Mouse (Mus musculus): ENCODE results near the gene Gcn1l1. TPM values are rescaled to one million over a fixed set of nuclear protein-coding genes. Genes with fewer than 3 reads are reported as not detected.
A peak's percentile ranks its signal among the peaks of the same experiment; 100 is the strongest.

The Gcn1l1 gene
- polyA plus RNA-seq, 1 experiment = 67.7 TPM

DNA sequence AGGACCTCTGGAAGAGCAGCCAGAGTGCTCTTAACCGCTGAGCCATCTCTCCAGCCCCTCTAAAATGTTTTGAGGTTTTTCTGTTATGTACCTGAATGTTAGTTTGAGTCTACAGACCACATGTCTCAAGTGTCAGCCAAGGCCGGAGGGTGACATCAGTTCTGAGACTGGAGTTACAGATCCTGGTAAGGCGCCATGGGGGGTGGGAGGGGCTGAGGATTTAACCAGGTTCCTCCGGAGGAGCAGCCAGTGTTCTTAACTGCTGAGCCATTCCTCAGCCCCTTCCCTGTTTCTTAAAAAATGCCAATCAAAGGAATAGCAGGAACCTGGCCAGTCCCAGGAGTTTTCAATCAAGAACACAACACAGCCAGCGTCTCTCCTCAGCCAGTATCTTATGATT, 65.2 kb downstream of the Gcn1l1 start:
- TF ChIP-seq POLR2A (IDR thresholded peaks at IDR 0.05; ENCODE audit: control insufficient read depth, low read depth, low read length) (no peak), CTCF (IDR thresholded peaks at IDR 0.05; ENCODE audit: control insufficient read depth, insufficient read depth, insufficient replicate concordance, low read depth, low read length) (no peak)
- no peaks in the 10 kb centered on the region for H3K27me3 ChIP-seq (ENCODE audit: control insufficient read depth, insufficient read depth, low read length)
- peaks cover 6% of the 10 kb centered on the region for H3K4me1 ChIP-seq (ENCODE audit: control insufficient read depth, insufficient read depth, low read length)
- H3K4me3 ChIP-seq (ENCODE audit: control insufficient read depth, low read depth, low read length) = peak overlapping the region; percentile 6
- no peaks in the 10 kb centered on the region for H3K36me3 ChIP-seq (ENCODE audit: control insufficient read depth, insufficient read depth, low read length)
- H3K27ac ChIP-seq (ENCODE audit: control insufficient read depth, insufficient read depth, low read depth, low read length) = no peak overlapping the region

- H3K36me3 ChIP-seq (ENCODE audit: control insufficient read depth, insufficient read depth, low read length) = no peaks in the 10 kb centered on the region
- TF ChIP-seq CTCF (IDR thresholded peaks at IDR 0.05; ENCODE audit: control insufficient read depth, insufficient read depth, insufficient replicate concordance, low read depth, low read length) = no peak
- peak; percentile 63 for TF ChIP-seq POLR2A (IDR thresholded peaks at IDR 0.05; ENCODE audit: control insufficient read depth, low read depth, low read length)
- peak within 1 kb of the TSS; percentile 95 for H3K4me3 ChIP-seq (ENCODE audit: control insufficient read depth, low read depth, low read length)
- H3K4me1 ChIP-seq (ENCODE audit: control insufficient read depth, insufficient read depth, low read length) = peaks cover 6% of the 10 kb centered on the region
- no peaks in the 10 kb centered on the region for H3K27me3 ChIP-seq (ENCODE audit: control insufficient read depth, insufficient read depth, low read length)
- H3K27ac ChIP-seq (ENCODE audit: control insufficient read depth, insufficient read depth, low read depth, low read length) = peak within 1 kb of the TSS; percentile 85
These were observed 66.7 kb downstream of the Gcn1l1 start, which contains the start of gene Rab35 for GRCm38 (mm10) chr5:115631505-115632357. Rab35 (plus strand) TSS chr5:115631908.

DNA sequence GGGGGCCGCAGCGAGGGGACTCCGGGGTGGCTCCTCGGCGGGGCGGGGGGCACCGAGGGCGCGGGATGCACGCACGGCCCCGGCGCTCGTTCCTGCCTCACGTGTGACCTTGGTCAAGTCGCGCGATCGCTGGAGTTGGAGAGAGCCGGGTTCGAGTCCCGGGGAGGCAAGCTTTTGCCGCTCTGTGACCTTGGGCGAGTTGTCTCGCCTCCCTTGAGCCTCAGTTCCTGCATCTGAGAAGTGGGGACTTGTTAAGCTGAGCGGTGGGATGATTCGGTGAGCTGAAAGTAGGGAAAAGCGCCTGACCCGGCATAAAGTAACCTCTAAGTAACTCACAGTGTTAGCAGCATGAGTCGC, 67.3 kb downstream of the Gcn1l1 start:
- Histone ChIP-seq H3K4me1 (ENCODE audit: control insufficient read depth, insufficient read depth, low read length) (peaks cover 6% of the 10 kb centered on the region), H3K27ac (ENCODE audit: control insufficient read depth, insufficient read depth, low read depth, low read length) (no peak overlapping the region), H3K4me3 (ENCODE audit: control insufficient read depth, low read depth, low read length) (peak overlapping the region; percentile 89), H3K27me3 (ENCODE audit: control insufficient read depth, insufficient read depth, low read length) (no peaks in the 10 kb centered on the region), H3K36me3 (ENCODE audit: control insufficient read depth, insufficient read depth, low read length) (no peaks in the 10 kb centered on the region)
- no peak for TF ChIP-seq POLR2A (IDR thresholded peaks at IDR 0.05; ENCODE audit: control insufficient read depth, low read depth, low read length)
- TF ChIP-seq CTCF (IDR thresholded peaks at IDR 0.05; ENCODE audit: control insufficient read depth, insufficient read depth, insufficient replicate concordance, low read depth, low read length) = no peak

DNA sequence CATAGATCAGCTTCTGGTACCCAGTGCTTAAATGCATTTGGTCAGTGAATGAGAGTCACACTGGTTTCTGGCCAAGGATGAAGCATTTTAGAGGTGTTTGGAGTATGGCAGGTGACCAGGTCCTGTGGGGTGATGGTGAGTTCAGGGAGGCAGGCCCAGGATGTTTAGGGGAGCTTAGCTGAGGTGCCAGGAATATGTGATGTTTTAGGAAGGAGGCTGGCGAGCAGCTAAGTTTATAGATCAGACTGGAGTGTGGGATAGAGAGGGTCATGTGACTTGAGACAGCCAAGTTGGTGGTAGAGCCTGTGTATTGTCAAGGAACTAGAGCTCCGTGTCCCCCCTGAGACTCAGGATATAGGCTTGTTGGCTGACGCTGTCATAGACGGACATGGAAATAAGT, 68.0 kb downstream of the Gcn1l1 start:
- no peaks in the 10 kb centered on the region for H3K36me3 ChIP-seq (ENCODE audit: control insufficient read depth, insufficient read depth, low read length)
- H3K27me3 ChIP-seq (ENCODE audit: control insufficient read depth, insufficient read depth, low read length) = no peaks in the 10 kb centered on the region
- peaks cover 6% of the 10 kb centered on the region for H3K4me1 ChIP-seq (ENCODE audit: control insufficient read depth, insufficient read depth, low read length)
- TF ChIP-seq POLR2A (IDR thresholded peaks at IDR 0.05; ENCODE audit: control insufficient read depth, low read depth, low read length) = no peak
- no peak for TF ChIP-seq CTCF (IDR thresholded peaks at IDR 0.05; ENCODE audit: control insufficient read depth, insufficient read depth, insufficient replicate concordance, low read depth, low read length)
- no peak overlapping the region for H3K27ac ChIP-seq (ENCODE audit: control insufficient read depth, insufficient read depth, low read depth, low read length)
- H3K4me3 ChIP-seq (ENCODE audit: control insufficient read depth, low read depth, low read length) = no peak overlapping the region

DNA sequence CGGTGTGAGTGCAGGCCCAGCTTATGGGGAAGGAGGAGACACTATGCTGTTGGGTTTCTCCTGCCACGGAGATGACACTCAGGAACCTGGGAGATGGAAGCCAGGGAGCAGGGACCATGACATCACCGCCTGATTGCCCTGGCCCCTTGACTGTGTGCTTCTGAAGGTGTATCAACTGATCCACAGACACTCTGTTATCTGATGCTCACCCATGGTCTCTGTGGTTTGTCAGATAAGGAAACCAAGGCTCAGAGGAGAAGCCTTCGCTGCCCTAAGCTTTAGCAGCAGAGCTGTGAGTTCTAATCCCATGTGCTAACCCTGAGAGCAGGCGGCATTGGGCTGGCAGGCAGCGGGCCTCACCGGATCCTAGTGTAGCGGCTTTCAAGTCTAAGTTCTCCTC, 69.0 kb downstream of the Gcn1l1 start:
- Histone ChIP-seq H3K27me3 (ENCODE audit: control insufficient read depth, insufficient read depth, low read length) (no peaks in the 10 kb centered on the region), H3K4me3 (ENCODE audit: control insufficient read depth, low read depth, low read length) (no peak overlapping the region), H3K36me3 (ENCODE audit: control insufficient read depth, insufficient read depth, low read length) (no peaks in the 10 kb centered on the region), H3K4me1 (ENCODE audit: control insufficient read depth, insufficient read depth, low read length) (peaks cover 6% of the 10 kb centered on the region), H3K27ac (ENCODE audit: control insufficient read depth, insufficient read depth, low read depth, low read length) (no peak overlapping the region)
- TF ChIP-seq POLR2A (IDR thresholded peaks at IDR 0.05; ENCODE audit: control insufficient read depth, low read depth, low read length) (no peak), CTCF (IDR thresholded peaks at IDR 0.05; ENCODE audit: control insufficient read depth, insufficient read depth, insufficient replicate concordance, low read depth, low read length) (no peak)

- H3K4me3 ChIP-seq (ENCODE audit: control insufficient read depth, low read depth, low read length) = no peak overlapping the region
- TF ChIP-seq POLR2A (IDR thresholded peaks at IDR 0.05; ENCODE audit: control insufficient read depth, low read depth, low read length) (no peak), CTCF (IDR thresholded peaks at IDR 0.05; ENCODE audit: control insufficient read depth, insufficient read depth, insufficient replicate concordance, low read depth, low read length) (no peak)
- no peaks in the 10 kb centered on the region for H3K36me3 ChIP-seq (ENCODE audit: control insufficient read depth, insufficient read depth, low read length)
- no peaks in the 10 kb centered on the region for H3K27me3 ChIP-seq (ENCODE audit: control insufficient read depth, insufficient read depth, low read length)
- H3K27ac ChIP-seq (ENCODE audit: control insufficient read depth, insufficient read depth, low read depth, low read length) = no peak overlapping the region
- peaks cover 6% of the 10 kb centered on the region for H3K4me1 ChIP-seq (ENCODE audit: control insufficient read depth, insufficient read depth, low read length)
These were observed 70.5 kb downstream of the Gcn1l1 start for GRCm38 (mm10) chr5:115635536-115635935.

DNA sequence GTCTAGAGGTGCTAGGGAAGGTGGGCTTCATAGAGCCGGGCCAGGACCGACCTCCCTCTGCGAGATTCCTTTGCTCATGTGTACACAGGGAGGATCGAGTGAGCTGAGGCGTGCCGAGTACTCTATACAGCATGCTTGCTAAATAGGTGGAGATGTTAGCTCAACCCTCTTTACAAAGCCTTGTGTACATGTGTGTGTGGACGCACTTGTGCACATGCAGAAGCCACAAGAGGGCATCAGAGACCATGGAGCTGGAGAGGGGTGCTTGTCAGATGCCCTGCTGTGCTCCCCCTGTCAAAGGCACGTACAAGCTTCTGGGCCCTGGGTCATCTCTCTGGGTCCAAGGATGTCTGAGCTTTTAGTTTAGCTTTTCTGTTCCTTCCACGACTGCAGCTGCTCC, 79.1 kb downstream of the Gcn1l1 start:
- no peak overlapping the region for H3K27ac ChIP-seq (ENCODE audit: control insufficient read depth, insufficient read depth, low read depth, low read length)
- H3K36me3 ChIP-seq (ENCODE audit: control insufficient read depth, insufficient read depth, low read length) = peaks cover 4% of the 10 kb centered on the region
- TF ChIP-seq CTCF (IDR thresholded peaks at IDR 0.05; ENCODE audit: control insufficient read depth, insufficient read depth, insufficient replicate concordance, low read depth, low read length) (peak; percentile 17; the same call in 1 of the 2 replicates), POLR2A (IDR thresholded peaks at IDR 0.05; ENCODE audit: control insufficient read depth, low read depth, low read length) (no peak)
- H3K4me3 ChIP-seq (ENCODE audit: control insufficient read depth, low read depth, low read length) = no peak overlapping the region
- H3K27me3 ChIP-seq (ENCODE audit: control insufficient read depth, insufficient read depth, low read length) = no peaks in the 10 kb centered on the region
- no peaks in the 10 kb centered on the region for H3K4me1 ChIP-seq (ENCODE audit: control insufficient read depth, insufficient read depth, low read length)

Measured in testis, adult 2 months (tissue).